Mouse (Mus musculus) layer of hippocampus, postnatal 14 days (tissue): ENCODE data around the gene Slc6a12. TPM values are rescaled to one million over a fixed set of nuclear protein-coding genes. Genes with fewer than 3 reads are reported as not detected.
"Not testable (repeated sequence)": the region's sequence is repeated elsewhere in the genome, so short reads cannot be mapped to it uniquely, and the experiment has no call there.

Experiments
- DNase-seq, 2 experiments: peaks; one replicate each; pipeline ENCODE4 v3.0.0; 2021 to 2022; ENCODE audit warnings: low spot score in 2 of 2, mixed read lengths in 1 of 2
- total RNA-seq, 2 experiments: library from RNA; stranded (reverse); gene quantifications; 2 replicates each; pipeline ENCODE4 v1.2.3; 2021

The Slc6a12 gene
- total RNA-seq, 2 experiments from 2014 or later: 1.1 to 2.5 TPM

DNA sequence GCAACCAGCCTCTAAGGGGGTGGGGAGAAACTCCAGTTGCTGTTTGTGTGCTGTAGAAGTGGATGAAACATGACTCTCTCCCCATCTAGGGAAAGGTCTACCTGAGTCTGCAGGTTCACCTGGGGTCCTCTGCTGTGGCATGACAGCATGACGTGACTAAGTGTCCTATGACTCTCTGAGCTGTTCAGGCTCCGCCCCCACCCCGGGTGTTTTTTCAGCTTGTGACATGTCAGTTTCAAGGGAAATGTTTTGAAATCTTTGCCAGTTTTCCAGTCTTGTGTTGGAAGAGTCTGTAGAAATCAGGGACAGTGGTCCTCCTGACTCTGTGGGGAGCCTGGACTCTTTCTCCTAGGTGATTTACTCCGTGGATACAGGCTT is 4.4 kb upstream of the Slc6a12 start:
- no peak for DNase-seq

DNA sequence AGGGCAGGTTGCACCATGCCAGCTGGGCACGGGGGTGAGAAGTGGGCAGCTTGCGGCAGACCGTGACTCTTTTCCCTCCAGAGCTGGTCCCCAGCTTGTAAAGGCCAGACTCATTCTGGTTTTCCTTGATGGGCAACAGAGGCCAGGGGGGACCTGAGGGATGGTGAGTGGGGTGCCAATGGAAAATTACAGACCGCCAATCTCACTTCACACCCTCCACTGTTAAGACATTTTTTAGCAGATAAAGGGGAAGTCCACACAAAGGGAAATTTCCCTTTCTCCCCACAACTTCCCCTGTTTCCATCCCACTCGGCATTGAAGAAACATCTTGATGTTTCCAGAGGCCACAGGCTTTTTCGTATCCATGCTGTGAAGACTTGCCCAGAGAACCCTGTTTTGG is 1.2 kb upstream of the Slc6a12 start:
- no peak for DNase-seq

GRCm38 (mm10) chr6:121343771-121344123 is 871 bp downstream of the Slc6a12 start:
- DNase-seq: no peak

GRCm38 (mm10) chr6:121344329-121344728 is 1.5 kb downstream of the Slc6a12 start:
- no peak for DNase-seq

DNA sequence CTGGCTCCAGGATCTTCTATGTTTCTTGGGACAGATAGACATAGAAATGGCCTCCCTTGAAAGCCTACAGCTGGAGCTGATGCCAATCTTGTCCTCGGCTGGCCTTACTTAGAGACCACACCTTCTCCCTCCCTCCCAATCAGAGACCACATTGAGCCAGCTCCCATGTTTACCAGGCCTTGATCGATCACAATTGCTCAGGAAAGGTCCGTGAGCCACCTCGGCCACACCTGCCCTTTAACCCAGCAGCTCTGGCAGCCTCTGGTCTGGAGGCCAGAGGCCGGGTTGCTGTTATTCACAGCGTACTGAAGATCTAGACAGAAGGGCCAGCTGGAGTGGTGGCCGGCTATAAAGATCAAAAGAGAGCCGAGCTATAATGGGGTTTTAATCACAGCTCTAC is 3.6 kb downstream of the Slc6a12 start:
- DNase-seq: no peak

GRCm38 (mm10) chr6:121352276-121352675 is 9.4 kb downstream of the Slc6a12 start:
- no peak for DNase-seq

- no peak for DNase-seq
Observed at GRCm38 (mm10) chr6:121356041-121356440, 13.2 kb downstream of the Slc6a12 start.

- DNase-seq: no peak
Observed at GRCm38 (mm10) chr6:121357232-121357631, 14.4 kb downstream of the Slc6a12 start.

GRCm38 (mm10) chr6:121363061-121363460 is 20.2 kb downstream of the Slc6a12 start:
- no peak for DNase-seq

GRCm38 (mm10) chr6:121363956-121364355 is 21.1 kb downstream of the Slc6a12 start:
- no peak for DNase-seq

- DNase-seq: not testable (repeated sequence)
Observed at GRCm38 (mm10) chr6:121366537-121366936, 23.7 kb downstream of the Slc6a12 start.

- no peak for DNase-seq
Observed at GRCm38 (mm10) chr6:121367099-121367498, 24.2 kb downstream of the Slc6a12 start.

DNA sequence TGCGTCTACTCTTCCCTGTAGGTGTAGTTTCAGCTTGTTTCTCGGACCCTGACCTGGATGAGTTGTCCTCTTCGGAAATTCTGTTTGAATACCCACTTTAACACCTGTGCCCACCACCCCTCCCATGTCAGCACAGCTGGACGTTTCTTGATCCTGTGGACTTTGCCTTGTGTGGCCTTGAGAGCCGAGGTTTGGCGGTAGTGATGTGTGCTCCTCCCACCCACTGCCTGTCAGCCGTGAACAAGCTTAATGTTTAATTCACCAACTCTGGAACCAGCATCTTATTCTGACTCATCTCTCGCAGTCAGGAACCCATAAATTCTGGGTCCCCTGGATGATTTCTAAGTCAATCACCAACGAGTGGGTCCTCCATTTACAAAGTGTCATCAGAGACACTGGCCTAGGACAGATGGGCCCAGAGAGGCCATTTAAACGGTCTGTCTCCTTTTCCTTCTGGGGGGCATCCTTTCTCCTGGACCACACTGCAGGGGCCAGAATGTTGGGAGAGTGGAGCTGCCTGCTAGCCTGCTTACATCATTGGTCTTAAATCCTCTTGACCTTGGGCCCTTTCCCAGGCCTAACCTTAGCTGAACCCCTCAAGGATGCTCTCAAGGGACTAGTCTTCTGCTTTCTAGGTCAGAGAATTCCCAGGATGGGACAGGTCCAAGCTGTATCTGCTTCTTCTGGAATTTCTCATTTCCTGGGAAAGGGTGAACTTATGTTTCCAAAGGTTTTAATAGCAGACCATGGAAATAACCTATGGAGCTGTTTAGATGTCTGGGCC is 28.5 kb downstream of the Slc6a12 start:
- DNase-seq: no peak

GRCm38 (mm10) chr6:121376159-121376558 is 33.3 kb downstream of the Slc6a12 start:
- no peak for DNase-seq

DNA sequence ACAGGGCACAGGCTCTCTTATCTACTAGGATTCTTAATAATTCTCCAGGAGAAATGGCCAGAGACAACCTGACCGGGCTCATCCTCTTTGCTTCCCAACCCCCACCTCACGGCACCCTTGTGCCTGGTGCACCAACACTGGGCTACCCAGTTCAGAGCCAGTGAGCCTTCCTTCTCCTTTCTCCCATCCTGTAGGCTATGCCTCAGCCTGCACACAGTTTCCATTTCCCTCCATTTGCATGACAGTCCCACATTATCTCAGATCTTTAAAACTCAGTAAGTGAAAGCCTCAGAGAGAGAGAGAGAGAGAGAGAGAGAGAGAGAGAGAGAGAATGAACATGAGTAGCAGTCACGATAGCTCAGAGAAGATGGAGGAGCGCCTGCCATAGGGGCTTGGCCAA is 35.4 kb downstream of the Slc6a12 start:
- DNase-seq: no peak

DNA sequence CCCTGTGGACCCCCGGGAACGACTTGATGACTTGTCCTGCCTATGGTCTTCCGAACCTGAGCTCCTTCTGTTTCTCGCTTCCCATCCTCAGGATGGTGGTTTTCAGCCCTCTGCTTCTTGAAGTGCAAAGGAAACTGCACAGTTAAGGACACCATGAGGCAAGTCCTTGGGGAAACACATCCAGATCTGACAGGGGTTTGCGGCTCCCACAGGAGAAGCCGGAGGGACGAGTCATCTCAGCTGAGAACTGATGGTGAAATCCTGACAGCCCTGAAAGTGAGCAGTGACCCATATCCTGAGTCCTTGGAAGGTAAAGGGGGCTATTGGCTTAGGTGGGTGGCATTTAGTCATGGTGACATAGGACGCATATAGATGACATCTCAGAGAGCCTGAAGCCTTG is 37.7 kb downstream of the Slc6a12 start:
- no peak for DNase-seq

DNA sequence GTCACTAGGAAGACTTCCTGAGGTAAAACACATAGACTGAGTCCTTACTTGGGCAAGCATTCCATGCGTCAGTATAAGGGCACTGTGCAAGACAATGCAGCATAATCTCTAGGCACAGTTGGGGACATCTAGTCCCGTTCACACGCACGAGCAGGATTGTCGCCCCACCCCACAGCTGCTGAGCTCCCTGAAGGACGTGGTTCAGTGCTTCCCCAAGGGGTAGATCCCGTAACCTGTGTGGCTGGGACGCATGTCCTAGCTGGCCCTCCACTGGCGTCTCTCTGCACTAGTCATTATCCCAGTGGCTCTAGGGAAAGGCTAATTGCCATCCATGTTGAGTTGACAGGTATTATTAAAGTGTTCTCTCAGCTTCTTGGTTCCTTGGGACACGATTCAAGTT is 39.2 kb downstream of the Slc6a12 start:
- no peak for DNase-seq

DNA sequence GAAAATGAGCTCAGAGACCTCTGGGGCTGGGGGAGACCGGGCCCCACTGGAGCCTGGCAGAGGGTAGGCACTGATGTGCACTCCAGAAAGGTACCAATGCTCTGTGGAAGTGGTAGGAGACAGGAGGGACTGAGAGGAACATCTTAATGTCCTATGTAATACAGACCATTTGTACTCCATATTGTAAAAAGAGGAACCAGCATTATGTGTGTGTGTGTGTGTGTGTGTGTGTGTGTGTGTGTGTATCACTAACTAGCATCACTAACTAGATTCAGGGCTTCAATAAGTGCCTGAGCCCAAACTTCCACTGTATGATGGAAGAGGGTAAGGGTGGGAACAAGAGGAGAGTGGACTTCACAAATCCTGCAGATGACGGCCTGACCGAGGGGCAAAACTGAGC is 42.5 kb downstream of the Slc6a12 start:
- no peak for DNase-seq

- no peak for DNase-seq
Observed at GRCm38 (mm10) chr6:121392610-121393252, 49.9 kb downstream of the Slc6a12 start.

GRCm38 (mm10) chr6:121401140-121401539 is 58.3 kb downstream of the Slc6a12 start:
- DNase-seq: no peak

DNA sequence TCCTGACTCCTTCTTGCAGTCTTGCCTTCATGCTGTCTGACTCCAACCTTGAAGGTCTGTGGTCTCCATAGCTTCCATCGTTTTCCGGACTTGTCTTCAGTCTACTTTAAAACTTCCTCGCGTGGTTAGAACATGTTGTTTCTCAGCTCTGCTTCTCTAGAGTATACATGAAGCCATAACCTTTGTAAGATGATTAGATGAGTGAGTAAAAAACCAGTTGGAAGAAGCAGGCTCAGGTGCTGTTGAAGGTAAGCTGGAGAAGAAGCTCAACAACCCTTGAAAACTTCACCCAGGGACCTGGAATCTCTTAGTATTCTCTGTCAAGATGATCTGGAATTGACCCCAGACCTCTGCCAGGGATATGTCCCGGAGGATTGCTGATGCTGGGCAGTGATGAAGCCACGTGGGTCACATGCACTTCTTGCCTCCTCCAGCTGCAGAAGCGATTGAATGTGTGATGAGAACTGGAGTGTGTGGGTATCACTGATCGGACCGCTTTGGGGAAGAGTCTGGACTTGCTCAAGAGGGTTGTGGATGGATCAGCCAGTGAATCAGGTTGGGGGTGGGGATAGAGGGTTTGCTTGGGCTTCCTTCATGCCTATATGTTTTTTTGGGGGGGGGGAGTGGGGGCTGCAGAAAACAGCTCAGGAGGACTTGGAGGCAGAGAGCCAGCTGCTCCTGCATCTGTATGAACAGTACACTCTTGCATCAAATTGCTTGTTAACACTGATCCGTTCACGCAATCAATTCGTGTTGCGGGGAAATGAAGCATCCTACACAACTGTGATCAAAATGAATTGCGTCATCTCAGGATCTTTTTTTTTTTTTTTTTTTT is 59.2 kb downstream of the Slc6a12 start:
- DNase-seq: no peak

GRCm38 (mm10) chr6:121402661-121403244 is 59.9 kb downstream of the Slc6a12 start:
- DNase-seq: no peak
